Mouse (Mus musculus) adrenal gland, adult 2 months (tissue): ENCODE data around the gene Srp54a. TPM values are rescaled to one million over a fixed set of nuclear protein-coding genes. Genes with fewer than 3 reads are reported as not detected.
"Not testable (repeated sequence)": the region's sequence is repeated elsewhere in the genome, so short reads cannot be mapped to it uniquely, and the experiment has no call there.

Experiments
- DNase-seq: peaks from one replicate; pipeline ENCODE4 v3.0.0; 2021
- polyA plus RNA-seq: library from polyadenylated mRNA; depleted of rRNA; stranded (reverse); fragments of >200 nt; gene quantifications from 2 replicates; pipeline ENCODE4 v1.2.3, GENCODE M21; 2012; rRNA removed
- total RNA-seq, 2 experiments: library from RNA; stranded (reverse); gene quantifications; 2 replicates each; pipeline ENCODE4 v1.2.3; 2021

The Srp54a gene
- total and polyA plus RNA-seq, 3 experiments = 30.0 to 192 (median 126) TPM

DNA sequence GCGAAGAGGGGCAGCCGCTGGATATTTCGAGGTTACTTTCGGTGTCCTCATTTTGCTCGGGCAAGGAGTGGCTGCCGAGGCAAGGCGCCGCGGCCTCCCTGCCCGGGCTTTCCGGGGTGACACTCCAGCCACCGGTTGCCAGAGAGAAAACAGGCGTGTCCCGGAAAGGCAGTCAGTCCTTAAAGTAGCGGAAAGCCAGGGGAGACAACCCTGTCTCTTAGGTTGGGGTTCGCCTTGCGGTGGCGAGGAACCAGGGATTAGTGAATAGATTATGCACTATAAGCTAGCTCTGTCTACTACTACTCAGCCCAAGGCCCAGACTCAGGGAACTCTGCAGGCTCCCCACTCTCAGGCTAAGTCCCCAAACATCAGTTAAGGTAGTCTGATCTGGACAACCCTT, 44.7 kb downstream of the Srp54a start:
- DNase-seq = not testable (repeated sequence)

DNA sequence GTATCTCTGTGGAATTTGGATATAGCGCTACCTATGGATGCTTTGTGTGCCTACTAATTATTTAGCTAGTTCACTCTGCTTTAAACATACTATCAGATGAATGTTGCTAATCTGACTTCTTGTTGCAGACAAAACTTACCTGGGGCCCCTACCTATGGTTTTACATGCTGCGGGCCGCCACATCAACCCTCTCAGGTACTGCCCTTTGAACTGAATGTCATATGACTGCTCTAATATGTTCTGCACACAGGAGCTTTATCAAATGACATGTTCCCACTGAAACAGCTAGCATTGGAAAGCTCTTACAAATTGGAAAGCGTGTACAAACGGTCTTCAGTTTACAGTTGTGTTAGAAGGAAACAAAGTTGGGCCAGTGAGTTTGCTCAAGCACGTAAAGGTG, 55.5 kb downstream of the Srp54a start:
- DNase-seq = not testable (repeated sequence)

DNA sequence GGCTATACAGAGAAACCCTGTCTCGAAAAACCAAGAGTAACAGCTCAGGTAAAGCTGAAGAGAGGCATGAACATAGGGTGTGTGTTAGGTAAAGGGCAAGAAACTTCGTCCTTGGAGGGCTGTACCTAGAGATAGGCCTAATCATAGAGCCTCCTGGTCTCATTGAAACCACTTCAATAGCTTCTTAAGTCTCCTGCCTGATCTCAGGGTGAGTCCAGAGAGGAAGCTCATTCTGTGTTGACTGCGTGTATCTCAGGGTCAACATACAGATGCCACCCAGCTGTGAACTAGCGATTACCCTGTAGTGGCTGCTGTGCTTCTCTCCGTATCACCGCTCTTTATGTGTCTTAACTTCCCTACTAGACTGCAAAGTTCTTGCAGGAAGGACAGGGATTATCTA, 57.8 kb downstream of the Srp54a start:
- DNase-seq = not testable (repeated sequence)

DNA sequence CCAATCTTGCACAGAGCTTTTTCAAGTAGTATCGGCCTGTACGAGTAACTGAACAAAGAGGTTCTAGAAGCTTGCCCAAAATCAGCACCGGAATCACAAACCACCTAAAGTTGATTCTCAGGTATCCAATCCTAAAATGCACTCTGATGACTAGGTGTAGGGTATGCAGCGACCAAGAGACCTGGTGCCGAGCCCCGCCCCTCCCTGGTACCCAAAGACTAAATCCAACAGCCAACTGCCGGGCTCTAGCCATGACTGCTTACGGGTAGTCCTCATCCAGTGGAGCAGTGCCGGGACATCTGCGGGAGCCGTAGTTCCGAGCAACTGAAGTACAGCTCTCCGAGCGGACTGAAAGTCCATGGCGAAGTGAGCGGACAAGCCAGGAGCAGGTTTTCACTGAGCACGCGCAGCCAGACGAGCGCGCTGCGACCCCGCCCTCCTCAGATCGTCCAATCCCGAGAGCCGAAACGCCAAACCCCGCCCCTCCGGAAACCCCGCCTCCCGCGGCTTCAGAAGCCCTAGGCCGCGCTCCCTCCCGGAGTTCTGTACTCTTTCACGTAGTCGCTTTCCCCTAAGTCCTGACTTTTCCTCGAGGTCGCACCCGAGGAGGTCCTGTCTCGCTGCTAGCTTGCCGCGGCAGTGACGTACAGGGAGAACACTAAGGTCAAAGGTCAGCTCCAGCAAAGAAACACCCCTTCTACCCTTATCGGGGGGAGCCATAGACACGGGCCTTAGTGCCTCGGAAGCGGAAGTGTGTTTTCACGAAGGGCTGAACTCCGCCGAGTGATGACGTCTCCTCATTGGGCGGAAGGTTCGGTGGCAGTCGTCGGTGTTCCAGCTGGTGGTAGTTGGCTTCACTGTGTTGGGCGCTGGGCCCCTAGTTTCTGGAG, 74.7 kb downstream of the Srp54a start, which contains the start of gene Srp54b:
Gene Srp54b, plus strand, starts transcription at position 546 of the 890 bp plus-strand sequence.
- not testable (repeated sequence) for DNase-seq

DNA sequence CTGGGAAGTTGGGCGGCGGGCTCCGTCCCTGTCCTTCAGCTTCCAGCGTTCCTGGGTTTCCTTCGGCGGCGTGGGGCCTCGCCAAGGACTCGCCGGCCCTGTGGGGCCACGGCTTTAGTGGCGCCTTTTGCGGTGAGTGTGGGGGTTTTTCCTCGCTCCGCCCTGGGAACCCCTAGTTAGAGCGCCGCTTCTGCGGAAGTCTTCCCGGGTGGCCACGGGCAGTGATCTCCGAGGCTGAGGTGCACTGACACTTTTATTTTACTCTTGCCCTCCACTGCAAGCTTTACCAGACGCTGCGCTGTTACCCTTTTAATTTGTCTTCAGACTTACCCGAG, 75.4 kb downstream of the Srp54a start:
- not testable (repeated sequence) for DNase-seq

Other genes starting within 250 kb of the Srp54a start
- 100 to 1,000 TPM; 110 to 136 TPM for gene Cfl2, start 217.4 kb upstream of the Srp54a start, total RNA-seq
- 1.8 and 3.6 TPM in 2 replicates for gene Cfl2, start 217.4 kb upstream of the Srp54a start, polyA plus RNA-seq
- not detected for gene Gm20403, start 93.7 kb upstream of the Srp54a start, total RNA-seq
- not detected in 2 replicates for gene Gm20403, start 93.7 kb upstream of the Srp54a start, polyA plus RNA-seq
- 10 to 100 TPM; 16.5 to 37.6 TPM for gene Baz1a, start 65.9 kb upstream of the Srp54a start, total RNA-seq
- gene Baz1a, start 65.9 kb upstream of the Srp54a start, polyA plus RNA-seq = 0.44 and 1.4 TPM in 2 replicates
- gene 2700097O09Rik, start 152 bp upstream of the Srp54a start, total RNA-seq = 10 to 100 TPM in 1 of 2 experiments, 1 to 10 TPM in 1; 8.9 to 11.6 TPM
- 1.8 and 2.4 TPM in 2 replicates for gene 2700097O09Rik, start 152 bp upstream of the Srp54a start, polyA plus RNA-seq
- 10 to 100 TPM in 1 of 2 experiments, 1 to 10 TPM in 1; 4.9 to 10.1 TPM for gene Fam177a, start 44.2 kb downstream of the Srp54a start, total RNA-seq
- gene Fam177a, start 44.2 kb downstream of the Srp54a start, polyA plus RNA-seq = 3.4 TPM in 2 replicates
- 10 to 100 TPM; 65.2 to 78.5 TPM for gene Srp54b, start 74.8 kb downstream of the Srp54a start, total RNA-seq
- 50.4 and 75.2 TPM in 2 replicates for gene Srp54b, start 74.8 kb downstream of the Srp54a start, polyA plus RNA-seq
- 1 to 10 TPM; 2.1 to 8.9 TPM for gene 1700047I17Rik2, start 119.3 kb downstream of the Srp54a start, total RNA-seq
- not detected in 2 replicates for gene 1700047I17Rik2, start 119.3 kb downstream of the Srp54a start, polyA plus RNA-seq
- gene Srp54c, start 149.9 kb downstream of the Srp54a start, total RNA-seq = 10 to 100 TPM; 42.0 to 85.9 TPM
- gene Srp54c, start 149.9 kb downstream of the Srp54a start, polyA plus RNA-seq = 4.1 and 8.5 TPM in 2 replicates
- 10 to 100 TPM; 18.0 to 20.7 TPM for gene 1110008L16Rik, start 219.3 kb downstream of the Srp54a start, total RNA-seq
- 3.1 and 4.5 TPM in 2 replicates for gene 1110008L16Rik, start 219.3 kb downstream of the Srp54a start, polyA plus RNA-seq
- gene Ppp2r3c, start 222.7 kb downstream of the Srp54a start, total RNA-seq = 10 to 100 TPM; 11.3 to 12.9 TPM
- 0.39 and 0.40 TPM in 2 replicates for gene Ppp2r3c, start 222.7 kb downstream of the Srp54a start, polyA plus RNA-seq